Mouse (Mus musculus): ENCODE measurements around the gene Ago4.

DNA sequence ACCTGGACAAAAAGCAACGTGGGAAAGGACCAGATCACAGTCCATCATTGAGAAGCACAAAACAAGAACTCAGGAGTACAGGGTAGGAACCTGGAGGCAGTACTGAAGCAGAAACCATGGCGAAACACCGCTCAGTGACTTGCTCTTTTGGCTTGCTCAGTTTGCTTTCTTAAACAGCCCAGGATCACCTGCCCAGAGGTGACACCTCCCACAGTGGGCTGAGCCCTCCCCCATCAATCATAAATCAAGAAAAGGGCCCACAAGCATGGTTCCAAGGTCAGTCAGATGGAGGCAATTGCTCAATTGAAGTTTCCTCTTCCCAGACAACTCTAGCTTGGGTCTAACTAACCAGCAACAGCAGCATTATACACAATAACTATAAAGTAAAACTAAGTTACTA is 49.4 kb downstream of the Ago4 start:
- TF ChIP-seq KAT2A (conservative IDR thresholded peaks at IDR 0.05; ENCODE audit: low read depth, low read length) (no peak), MYC (IDR thresholded peaks at IDR 0.05; ENCODE audit: low read depth, low read length) (no peak), CTCF (IDR thresholded peaks at IDR 0.05 in 2 of 3, conservative IDR thresholded peaks at IDR 0.05 in 1 of 3; ENCODE audit: control insufficient read depth in 1 of 3, insufficient read depth in 1 of 3, low read depth in 2 of 3, low read length in 3 of 3, poor library complexity in 1 of 3, severe bottlenecking in 1 of 3) (no peak), ZMIZ1 (IDR thresholded peaks at IDR 0.05; ENCODE audit: low read depth, low read length) (no peak), USF1 (IDR thresholded peaks at IDR 0.05; ENCODE audit: low read depth, low read length) (no peak), TCF12 (IDR thresholded peaks at IDR 0.05; ENCODE audit: low read depth, low read length) (no peak), UBTF (IDR thresholded peaks at IDR 0.05; ENCODE audit: borderline replicate concordance, insufficient read depth, low read depth, low read length) (no peak), POLR2AphosphoS5 (IDR thresholded peaks at IDR 0.05; ENCODE audit: borderline replicate concordance, low read depth, low read length) (no peak), TAL1 (IDR thresholded peaks at IDR 0.05; ENCODE audit: low read length) (no peak), POLR2A (IDR thresholded peaks at IDR 0.05; ENCODE audit: control insufficient read depth in 1 of 2, insufficient read depth in 1 of 2, low read depth in 1 of 2, low read length in 2 of 2, poor library complexity in 1 of 2) (no peak)
